Mouse (Mus musculus) monocyte, adult 5-6 weeks (primary cell): ENCODE results near the gene Frrs1l. TPM values are rescaled to one million over a fixed set of nuclear protein-coding genes. Genes with fewer than 3 reads are reported as not detected.

Experiments
- ATAC-seq: fragments of 153-309, 156-312 bp; replicated peaks from 2 replicates; pipeline ENCODE4 v1.8.0; 2017; ENCODE audit warnings: mild to moderate bottlenecking; ENCODE audit not compliant: low TSS enrichment, insufficient number of reproducible peaks, severe bottlenecking, poor library complexity, low FRiP score
- total RNA-seq: library from RNA; stranded (forward); fragments of 200-1000, 200-491, 200-594 nt; gene quantifications from 3 replicates; pipeline ENCODE4 v1.2.3, GENCODE M21; 2017

Frrs1l gene
- total RNA-seq, 1 experiment from 2014 or later, result not detected

DNA sequence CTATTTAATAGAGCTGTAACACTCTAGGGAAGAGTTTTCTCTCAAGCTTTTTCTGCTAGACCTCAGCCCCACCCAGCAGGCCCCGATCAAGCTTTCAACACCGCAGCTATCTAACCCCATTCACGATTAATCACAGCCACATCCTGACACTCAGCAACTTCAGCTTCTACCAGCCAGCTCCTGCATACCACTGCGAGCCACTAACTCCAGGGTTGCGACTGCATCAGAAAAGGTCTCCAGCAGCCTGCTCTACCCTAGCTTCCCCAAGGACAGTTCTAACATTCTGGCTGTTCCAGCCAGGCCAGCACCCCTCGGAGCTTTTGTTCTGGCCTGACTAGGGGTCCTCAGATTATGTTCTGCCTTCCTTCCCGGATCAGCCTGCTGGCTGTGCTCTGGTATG, 58.1 kb downstream of the Frrs1l start:
- ATAC-seq, result no peak

GRCm38 (mm10) chr4:56930312-56930711, 59.9 kb downstream of the Frrs1l start:
- ATAC-seq, result no peak

- no peak for ATAC-seq
These were observed 63.2 kb downstream of the Frrs1l start for GRCm38 (mm10) chr4:56926971-56927370.

DNA sequence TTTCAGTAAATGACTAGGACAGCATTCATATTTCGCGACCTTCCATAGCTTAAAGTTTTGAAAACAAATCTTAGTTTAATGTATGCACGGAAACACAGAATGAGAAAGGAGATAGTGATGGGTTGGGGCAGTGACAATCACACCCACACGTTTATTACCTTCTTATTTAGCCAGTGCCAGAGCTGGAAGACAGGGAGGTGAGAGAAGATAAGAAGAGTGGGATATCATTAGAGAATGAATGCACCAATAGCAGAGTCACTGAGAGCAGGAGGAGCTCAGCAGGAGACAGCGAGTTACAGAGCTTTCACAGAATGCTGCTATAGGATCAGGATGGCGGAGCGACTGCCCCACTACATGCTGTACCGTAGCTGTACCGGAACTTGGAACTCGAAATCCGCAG, 68.0 kb downstream of the Frrs1l start:
- no peak for ATAC-seq

- no peak for ATAC-seq
These were observed 74.4 kb downstream of the Frrs1l start for GRCm38 (mm10) chr4:56915732-56916325.

GRCm38 (mm10) chr4:56914761-56915160, 75.4 kb downstream of the Frrs1l start:
- ATAC-seq, result no peak

DNA sequence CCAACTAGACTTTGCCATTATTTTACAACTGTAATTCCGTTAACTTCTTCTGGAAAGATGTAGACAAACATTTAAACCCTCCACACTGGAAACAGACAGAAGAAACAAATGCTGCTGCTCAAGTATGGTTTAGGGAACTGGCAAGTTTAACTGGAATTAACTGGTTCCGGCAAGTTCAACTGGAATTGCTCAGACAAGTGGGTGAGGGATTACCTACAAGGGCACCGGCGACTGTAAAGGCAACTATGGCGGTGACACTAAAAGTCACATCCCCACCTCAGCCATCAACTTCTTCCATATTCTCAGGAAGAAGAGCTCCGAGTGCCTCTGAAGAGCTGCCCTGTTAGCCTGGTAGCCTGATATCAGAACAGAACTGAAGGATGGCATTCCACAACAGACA, 75.9 kb downstream of the Frrs1l start:
- no peak for ATAC-seq

DNA sequence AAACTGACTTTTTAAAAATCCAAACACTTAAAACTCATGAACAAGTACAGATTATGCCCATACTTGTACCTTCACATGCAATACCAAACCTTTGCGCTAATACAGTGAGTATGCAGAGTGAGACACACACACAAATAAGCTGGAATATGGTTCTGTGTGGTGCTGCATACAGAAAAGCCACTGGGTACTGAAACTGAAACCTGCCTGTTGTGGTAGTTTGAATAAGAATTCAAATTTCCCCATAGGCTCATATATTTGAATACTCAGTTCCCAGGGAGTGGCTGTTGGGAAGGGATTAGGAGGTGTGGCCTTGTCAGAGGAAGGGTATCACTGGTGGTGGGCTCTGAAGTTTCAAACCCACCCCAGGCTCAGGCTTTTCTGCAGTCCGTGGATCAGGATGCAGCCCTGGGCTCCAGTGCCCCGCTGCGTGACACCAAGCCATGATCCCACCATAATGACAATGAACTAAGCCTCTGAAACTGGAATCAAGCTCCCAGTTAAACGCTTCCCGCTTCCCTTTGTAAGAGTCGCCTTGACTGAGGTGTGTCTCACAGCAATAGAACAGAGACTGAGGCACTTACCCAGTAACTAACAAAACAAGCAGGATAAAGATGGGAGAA, 77.7 kb downstream of the Frrs1l start:
- ATAC-seq, result no peak

GRCm38 (mm10) chr4:56909568-56909967, 80.6 kb downstream of the Frrs1l start:
- no peak for ATAC-seq

DNA sequence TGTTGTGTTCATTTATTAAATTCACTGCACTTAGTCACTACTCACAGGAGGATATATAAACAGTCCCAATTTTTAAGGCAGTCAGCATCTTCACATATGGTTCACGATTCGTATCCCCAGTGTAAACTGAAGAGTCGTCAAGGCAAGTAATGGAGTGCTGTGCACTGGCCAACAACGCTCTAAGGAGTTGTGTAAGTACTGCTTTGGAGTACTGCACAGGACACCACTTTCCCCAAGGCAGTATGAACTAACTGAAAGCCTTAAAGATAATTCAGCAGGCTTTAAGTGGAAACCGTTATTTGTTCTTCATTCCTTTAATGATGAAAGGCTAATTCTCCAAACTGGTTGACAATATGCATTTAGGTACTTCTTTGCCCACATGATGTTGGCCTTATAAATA, 82.5 kb downstream of the Frrs1l start:
- no peak for ATAC-seq

Other genes starting within 250 kb of the Frrs1l start
- gene Actl7b, start 248.9 kb downstream of the Frrs1l start, total RNA-seq, result 1.2 TPM in 1 of 3 replicates, not detected in the others
- gene Actl7a, start 247.0 kb downstream of the Frrs1l start, total RNA-seq, result 0.64 TPM in 1 of 3 replicates, not detected in the others
- 10.8 to 28.7 TPM (median 20.7 TPM) in 3 replicates for gene Elp1, start 188.1 kb downstream of the Frrs1l start, total RNA-seq
- 1.6 to 7.7 TPM (median 6.3 TPM) in 3 replicates for gene Fam206a, start 188.0 kb downstream of the Frrs1l start, total RNA-seq
- gene Ctnnal1, start 125.2 kb downstream of the Frrs1l start, total RNA-seq, result 0.19 to 2.6 TPM (median 0.21 TPM) in 3 replicates
- gene Tmem245, start 43.0 kb downstream of the Frrs1l start, total RNA-seq, result 7.8 to 15.0 TPM (median 9.9 TPM) in 3 replicates
- 0.58 TPM in 1 of 3 replicates, not detected in the others for gene Epb41l4b, start 153.0 kb upstream of the Frrs1l start, total RNA-seq